Mouse (Mus musculus): ENCODE results near the gene Sept8.

The Sept8 gene

DNA sequence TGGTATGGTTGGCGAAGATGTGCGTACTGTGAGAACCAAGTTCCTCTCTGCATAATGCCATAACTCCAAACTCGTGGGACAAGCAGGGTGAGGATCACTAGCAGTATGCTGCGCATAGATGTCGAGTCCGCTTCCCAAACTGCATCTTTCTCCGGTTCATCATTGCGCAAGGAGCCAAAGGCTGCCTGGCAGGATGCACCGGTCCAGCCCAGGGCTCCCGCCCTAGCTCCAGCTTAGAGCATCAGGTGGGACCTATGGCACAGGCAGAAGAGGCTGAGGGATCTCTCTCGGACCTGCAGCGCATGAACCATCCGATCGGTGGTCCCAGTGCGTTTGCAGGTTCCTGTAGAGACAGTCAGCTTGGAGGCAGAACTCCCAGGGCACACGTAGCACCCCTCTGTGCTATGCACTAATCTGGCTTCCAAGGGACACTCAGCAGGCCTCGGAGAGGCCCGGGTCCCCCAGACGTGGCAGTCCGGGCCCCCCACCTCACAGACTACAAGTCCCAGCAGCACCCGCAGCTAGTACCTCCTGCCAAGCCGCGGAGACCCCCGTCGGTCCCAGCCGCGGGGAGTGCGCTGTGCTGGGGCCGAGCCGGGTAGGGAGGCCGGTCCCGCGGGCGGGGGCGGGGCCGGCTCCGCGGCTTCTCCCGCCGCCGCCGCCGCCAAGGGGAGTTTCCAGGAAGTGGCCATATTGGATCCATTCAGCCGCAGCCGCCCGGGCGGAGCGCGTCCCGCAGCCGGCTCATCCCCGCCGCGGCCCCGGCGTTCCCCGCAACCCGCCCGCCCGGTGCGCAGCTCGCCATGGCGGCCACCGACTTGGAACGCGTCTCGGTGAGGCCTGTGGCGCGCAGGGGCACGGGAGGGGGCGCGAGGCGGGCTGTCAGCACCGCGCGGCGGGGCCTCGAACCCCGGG is at the start of gene Sept8:
Gene Sept8 (plus strand): TSS at position 51 of the 915 bp plus-strand sequence.
- DNase-seq: peak; percentile 72

DNA sequence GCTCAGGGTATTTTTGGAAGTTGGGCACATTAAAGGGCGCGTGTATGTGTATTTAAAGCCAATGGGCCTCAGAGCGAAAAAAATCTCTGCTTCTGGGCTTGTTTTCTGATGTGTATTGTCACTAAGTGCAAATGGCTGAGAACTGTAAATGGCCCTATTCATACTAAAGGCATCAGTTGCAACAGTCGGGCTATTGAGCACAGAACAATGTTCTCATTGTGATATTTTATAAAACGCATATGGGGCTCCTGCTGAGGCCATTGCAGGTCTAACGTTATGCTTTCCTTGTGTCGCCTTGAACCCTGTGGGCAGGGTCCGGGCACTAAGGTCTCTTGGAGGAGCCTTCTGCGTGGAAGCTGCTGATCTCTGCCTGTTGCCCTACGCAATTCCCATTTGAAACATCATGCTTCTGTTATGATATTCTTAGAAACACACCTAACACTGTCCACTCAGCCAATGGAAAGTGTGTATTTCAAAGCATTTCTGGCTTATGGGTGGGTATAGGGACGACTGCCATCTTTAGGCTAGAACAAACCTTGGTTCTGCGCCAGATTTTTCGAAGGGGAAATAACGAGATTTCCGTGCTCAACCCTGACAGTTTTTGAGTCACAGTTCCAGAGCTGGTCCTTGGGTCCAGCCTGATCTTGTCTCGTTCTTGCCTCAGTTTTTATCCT is 49.6 kb upstream of the Sept8 start:
- no peak for DNase-seq

DNA sequence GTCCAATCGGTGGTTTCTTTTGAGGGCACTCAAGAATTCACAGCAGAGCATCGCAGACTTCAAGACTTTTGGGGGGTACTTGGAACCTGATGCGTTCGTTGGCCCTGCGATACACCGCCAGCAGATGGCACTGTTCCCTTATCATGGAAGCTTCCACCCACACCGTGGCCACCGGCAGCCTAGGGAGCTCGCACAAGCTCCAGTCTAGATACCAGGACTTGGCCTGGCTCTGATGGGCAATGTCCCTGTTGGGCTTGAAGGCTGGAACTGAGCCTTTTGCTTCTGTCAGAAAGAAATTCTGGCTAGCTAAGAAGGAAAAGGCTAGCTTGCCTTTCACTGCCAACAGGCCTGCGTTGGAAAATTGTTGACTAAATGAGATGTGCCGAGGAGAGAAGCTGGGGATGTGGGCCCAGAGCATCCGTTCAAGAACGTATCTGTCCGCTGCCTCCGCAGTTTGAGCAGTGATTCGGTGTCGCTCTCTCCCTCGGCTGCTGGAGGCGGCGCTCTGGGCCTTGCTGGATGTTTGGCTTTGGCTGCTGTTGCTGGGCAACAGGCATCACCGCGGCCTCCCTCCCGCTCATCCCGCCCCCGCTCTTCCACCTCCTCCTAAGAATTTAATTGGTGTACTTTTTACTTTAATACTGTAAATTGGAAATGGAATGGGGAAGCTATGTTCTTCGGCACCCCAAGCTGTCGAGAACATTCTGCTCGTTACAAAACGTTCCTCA is 48.9 kb upstream of the Sept8 start, which contains the start of gene Gm9837:
Gene Gm9837 (minus strand): TSS at position 512 of the 728 bp plus-strand sequence.
- peak; percentile 90 for DNase-seq

DNA sequence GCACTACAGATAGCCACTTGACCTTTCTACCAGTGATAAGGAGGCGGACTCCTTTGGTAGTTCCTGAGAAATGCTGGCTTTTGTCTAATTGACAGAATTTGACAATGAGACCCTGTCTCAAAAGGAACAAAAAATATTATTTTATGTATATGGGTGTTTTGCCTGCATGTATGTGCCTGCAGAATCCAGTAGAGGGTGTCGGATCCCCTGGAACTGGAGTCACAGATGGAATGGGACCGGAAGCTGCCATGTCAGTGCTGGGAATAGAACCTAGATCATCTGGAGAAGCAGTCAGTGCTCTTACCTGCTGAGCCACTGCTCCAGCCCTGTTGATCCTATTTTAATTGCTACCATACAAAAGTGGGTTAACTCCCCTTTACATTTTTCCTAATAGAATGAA is 46.3 kb upstream of the Sept8 start:
- no peak for DNase-seq

DNA sequence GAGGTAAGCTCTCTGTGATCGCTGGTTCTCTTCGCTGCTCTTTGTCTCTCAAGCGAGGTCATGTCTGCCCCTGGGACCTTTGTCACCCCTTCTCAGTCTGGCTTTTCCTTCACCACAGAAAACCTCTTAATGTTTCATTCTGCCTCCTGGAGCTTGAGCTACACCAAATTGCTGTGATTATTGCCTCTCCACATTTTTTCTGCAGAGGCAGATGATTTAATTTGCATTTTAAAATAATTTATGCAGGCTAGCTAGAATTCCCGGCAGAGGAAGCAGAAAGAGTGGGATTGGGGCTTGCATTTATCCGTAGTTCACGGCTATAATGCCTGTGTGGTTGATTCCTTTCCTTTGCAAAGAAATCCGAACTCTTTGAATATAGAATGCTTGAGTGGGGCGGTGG is 43.4 kb upstream of the Sept8 start:
- DNase-seq: no peak

DNA sequence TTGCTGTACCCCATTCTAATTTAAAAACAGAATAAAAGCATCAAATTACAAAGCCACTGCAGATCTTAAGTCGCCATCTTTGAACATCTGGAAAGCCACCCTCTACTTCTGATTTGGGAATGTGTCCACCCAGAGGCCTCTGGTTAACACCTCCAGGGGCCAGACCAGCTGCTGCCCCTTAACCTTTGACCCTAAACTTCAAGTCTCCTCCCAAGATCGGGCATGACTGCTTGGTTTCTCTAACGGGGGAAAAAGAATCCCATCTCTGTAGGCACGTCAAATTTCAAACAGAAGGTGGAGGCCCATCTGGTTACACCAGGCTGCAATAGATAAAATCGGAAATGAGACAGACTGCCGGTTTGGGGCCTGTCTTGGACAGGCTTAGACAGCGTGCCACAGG is 41.2 kb upstream of the Sept8 start:
- DNase-seq: no peak

DNA sequence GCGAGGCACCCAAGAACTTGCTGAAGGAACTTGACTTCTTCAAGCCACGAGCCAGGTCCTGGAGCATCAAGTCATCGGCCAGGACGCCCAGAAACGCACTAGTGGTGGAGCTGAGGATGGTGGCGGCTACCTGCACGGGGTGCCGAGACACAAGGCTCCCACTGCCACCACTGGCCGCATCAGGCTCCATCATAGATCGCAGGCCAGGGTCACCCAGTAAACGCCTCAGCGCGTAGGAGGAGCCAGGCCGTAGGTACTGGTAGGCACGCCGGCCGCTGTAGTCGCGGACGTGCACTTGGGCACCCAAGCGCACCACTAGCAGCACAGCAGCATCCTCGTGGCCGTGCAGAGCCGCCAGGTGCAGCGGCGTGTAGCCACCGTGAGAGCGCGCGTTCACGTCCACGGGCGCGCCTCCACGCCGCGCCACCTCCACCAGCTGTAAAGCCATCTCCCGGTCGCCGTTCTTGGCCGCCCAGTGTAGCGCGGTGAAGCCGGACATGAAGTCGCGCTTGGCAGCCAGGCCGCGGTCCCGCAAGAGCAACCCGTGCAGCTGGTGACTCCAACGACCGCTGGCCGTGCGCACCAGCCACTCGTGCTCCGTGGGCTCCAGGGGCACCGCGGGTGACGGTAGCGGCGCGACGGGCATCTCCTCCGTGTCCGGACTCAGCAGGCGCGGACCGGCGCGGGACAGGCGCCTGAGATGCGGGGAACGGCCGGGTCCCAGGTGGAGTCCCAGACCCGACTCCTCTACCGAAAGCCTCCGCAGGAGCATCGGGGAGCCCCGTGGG is 40.5 kb upstream of the Sept8 start:
- peak; percentile 21 for DNase-seq

DNA sequence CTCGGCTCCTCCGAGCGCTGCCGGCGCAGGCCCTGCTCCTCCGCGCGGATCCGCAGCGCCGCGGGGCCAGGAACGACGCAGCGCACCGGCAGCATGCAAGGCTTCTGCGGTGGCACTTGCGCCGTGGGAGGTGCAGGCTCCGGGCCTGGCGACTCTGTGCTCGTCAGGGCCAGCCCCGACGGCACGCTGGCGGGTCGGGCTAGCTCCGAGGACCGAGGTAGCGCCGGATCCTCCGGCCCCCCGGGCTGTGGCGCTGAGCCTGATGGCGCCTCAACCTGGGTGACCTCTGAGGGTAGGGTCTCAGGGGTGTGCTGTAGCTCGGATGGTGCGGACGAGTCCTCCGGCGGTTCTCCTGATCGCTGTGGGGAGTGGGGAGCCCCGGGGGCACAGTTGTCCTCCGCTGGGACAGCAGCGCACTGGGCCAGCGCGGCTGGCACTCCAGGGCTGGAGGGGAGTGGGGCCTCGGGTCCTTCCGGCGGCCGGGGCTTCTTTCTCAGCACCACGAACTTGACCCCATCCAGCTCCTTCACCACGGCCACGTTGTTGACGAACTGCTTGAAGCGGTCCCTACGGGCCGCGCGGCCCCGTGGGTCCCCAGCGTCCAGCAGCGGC is 39.8 kb upstream of the Sept8 start:
- DNase-seq: peak; percentile 38

DNA sequence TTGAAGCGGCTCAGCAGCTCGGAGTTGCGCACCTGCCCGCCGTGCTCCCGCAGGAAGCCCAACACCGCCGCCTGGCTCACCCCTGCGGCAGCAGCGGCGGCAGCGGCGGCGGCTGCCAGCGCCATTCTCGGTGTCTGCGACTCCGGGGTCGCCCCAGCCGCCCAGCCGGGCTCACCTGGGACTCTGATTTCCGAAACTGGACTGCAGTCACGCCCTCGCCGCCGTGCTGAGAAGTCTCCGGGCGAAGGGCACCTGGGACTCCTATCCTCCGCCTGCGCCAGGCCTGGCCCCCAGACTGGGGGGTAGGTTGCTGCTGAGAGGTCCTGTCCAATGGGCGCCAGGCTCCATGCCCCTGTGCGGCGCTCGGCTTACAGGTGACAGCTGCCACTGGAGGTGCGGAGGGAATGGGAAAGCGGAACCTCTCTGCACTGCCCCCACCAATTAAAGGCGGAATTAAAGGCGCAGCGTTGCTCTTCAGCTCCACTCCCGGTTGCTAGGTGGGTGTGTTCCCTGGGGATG is 39.2 kb upstream of the Sept8 start, which contains the start of the genes Gm9945 and Sowaha:
Gene Gm9945 (plus strand): TSS at position 384 of the 519 bp plus-strand sequence.
Gene Sowaha (minus strand): TSS at position 492 of the 519 bp plus-strand sequence.
- DNase-seq: peak; percentile 74

DNA sequence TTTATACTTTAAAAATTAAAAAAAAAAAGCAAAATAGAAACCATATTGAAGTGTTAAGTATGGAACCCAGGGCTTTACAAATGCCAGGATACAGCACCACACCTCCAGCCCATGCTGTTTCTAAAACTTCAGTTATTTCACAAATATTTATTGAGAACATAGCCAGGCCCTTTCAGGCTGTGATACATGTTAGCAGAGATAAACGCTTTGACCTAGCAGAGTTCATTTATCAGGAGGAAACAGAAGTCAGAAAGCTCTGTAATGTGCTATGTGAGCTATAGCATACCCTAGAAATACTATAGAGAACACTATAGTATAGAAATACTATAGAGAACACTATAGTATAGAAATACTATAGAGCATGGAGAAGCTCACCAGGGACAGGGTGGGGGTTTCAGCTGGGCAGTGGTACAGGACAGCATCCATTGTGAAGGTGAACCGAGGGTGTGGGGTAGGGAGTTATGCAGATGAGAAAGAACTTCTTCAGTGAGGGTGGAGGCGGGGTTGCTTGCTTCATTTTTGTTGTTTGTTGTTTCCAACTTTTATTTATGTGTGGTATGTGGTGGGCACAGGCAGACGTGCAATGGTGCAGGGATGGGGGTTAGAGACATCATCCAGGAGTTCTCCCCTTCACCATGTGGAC is 37.8 kb upstream of the Sept8 start:
- no peak for DNase-seq

DNA sequence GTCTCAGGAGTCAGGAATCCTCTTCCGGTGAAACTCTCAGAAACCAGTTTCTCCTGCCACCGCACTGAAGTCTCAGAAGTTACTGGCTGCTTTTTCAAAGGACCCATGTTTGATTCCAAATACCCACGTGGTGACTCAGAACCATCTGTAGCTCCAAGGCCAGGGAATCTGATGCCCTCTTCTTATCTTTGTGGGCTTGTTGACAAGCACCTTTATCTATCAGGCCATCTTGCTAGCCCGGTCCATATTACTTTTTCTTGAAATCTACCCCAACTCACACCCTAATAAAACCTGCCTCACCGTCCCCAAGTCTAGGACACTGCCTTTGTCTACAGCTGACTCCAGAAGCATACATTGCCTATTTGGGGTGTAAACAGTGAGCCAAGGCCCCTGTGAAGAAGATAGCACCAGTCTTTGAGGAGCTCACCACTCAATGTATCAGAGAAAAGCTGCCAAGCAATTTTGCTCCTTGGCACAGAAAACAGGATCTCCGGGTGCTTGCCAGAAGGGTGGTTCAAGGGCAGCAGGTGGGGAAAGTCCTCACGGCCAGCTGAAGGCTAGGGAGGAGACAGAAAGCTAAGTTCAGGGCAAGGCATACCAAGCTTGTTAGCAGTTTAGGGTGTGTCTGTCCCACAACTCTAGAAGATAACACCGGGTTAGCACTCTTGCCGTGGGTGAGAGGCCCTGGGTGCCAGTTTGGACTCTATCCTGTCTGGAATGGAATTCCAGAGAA is 35.7 kb upstream of the Sept8 start:
- DNase-seq: no peak

DNA sequence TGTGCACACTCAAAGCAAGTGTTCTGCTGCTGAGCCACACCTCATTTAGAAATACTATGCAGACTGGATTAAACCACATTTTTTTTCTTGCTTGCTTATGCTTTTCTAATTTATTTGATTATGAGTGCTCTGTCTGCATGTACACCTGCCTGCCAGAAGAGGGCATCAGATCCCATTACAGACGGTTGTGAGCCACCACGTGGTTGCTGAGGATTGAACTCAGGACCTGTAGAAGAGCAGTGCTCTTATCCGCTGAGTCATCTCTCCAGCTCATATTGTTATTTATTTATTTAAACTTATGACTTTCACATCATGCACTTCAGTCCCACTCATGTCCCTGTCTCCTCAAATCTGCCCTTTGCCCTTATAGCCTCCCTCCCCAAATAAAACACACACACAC is 33.3 kb upstream of the Sept8 start:
- no peak for DNase-seq

DNA sequence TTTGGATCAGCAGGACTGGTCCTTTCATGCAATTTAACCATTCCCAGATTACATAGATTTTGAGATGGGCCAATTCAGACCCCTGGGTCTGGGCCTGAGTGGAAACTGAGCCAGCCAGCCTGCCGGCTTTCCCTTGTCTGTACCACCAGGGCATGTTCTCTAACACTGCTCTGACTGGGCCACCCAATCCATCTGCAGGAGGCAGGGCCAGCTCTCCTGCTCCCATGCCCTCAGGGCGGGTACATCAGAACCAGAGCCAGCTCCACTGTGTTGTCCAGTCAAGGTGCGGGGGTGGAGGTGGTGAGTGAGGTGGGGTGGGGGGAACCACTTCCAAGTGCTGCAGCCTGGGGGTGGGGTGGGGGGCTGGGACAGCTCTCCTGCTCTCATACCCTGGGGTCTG is 32.7 kb upstream of the Sept8 start:
- DNase-seq: no peak

DNA sequence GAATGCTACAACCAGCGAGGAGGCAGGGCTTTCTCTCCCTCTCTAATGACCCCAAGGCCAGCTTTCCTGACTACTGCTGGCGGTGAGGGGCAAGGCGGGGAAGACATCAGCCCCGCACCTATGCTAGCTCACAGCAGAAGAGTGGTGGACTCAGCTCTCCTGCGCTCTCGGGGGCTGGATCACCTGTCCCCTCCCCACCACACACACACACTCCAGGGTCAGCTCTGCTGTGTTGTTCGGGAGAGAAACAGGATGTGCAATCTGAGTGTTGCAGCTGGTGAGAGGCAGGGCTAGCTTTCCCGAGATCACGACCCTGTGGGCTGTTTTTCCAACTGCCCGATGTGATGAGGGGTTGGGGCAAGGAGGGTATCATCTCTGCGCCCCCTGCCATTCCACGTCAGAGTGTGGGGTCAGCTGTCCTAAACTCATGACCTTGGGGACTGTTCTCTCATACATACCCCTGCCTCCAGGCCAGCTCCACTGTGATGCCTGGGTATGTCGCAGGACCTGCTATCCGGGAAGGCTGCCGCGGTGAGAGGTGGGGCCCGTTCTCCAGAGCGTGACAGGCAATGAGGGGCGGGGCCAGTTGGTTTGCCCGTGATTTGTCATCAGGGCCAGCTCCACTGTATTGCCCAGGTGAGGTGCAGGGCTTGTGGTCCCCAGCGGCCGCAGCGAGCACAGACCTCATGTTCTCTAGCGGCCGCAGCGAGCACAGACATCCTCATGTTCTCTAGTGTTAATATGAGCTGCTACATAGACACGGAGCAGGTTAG is 32.0 kb upstream of the Sept8 start:
- DNase-seq: peak; percentile 46

DNA sequence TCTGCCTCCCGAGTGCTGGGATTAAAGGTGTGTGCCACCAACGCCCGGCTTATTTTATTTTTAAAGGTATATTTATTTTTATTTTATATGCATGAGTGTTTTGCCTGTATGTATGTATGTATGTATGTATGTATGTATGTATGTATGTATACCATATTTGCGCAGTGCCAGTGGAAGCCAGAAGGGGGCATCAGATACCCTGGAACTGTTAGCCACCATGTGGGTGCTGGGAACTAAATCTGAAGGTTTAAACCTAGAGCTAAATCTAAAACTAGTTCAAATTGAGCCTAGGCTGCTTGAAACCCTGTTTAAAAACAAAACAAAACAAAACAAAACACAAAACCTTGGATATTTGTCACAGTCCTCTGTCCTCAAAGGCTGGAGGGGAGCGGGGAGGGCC is 30.1 kb upstream of the Sept8 start:
- DNase-seq: no peak

DNA sequence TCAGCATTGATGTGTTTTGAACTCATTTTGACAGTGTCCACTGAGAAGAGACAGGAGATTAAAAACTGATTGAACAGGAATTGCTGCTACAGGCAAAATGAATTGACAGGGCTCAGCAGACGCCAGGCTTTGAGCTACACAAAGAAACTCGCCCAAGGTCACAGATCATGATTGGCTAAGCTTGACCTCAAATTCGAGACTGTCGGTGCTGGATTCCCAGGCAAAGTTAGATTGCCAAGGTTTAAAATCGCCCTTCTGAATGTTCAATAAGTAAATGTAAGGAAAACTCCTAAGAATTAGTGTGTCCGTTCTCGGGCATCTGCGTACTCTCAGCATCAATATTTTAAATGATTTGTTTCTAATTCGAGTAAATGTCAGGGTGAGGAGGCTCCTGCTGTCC is 29.6 kb upstream of the Sept8 start:
- no peak for DNase-seq

DNA sequence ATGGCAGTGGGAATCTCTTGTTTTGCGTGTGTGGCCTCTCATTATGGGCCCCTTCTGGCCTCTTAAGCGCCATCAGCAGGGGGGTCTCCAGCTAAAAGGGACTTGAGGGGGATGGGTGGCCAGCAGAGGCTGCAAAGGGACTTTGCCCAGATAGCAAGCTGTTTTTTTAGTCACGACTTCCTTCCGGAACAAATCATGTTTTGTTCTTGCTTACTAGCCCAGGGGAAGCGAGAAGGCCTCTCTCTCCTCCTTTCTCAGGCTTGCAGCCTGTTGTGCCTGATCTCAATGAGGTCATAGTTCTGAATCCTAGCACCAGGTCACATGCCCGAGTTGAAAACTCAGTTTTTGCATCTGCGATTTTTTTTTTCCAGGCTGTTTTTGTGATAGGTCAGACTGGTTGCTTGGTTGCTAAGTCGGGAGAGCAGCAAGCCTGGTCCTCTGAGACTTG is 27.1 kb upstream of the Sept8 start:
- DNase-seq: no peak

DNA sequence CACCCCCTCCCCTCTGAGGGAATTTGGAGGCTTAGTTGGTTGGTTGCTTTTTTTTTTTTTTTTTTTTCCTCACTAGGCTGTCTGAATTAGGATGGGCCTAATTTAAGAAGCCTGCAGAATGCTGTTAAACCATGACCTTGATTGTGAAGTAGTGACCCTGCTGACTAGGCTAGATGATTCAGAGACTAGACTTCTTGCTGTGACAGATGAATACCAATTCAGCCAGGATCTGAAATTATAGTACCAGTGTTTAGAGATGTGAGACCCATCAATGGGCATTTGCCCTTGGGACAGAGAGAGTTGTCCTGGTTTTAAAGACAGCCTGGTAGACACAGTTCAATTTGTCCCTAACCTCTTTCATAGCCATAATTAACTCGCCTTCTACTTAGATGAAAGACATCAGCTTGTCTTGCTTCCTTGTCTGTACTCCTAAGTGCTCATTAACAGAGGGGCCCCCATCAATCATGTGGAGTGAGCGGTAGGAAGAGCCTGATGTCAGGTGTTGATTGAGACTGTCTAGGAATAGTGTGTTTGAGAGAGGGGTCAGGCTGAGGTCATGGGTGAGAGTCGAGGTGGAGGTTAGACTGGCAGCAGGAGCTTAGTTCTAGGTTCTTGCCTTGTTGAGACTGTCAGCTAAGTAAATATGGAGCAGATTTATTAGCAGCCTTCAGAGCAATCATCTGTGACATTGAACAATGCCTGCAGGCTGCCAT is 25.7 kb upstream of the Sept8 start:
- DNase-seq: no peak

DNA sequence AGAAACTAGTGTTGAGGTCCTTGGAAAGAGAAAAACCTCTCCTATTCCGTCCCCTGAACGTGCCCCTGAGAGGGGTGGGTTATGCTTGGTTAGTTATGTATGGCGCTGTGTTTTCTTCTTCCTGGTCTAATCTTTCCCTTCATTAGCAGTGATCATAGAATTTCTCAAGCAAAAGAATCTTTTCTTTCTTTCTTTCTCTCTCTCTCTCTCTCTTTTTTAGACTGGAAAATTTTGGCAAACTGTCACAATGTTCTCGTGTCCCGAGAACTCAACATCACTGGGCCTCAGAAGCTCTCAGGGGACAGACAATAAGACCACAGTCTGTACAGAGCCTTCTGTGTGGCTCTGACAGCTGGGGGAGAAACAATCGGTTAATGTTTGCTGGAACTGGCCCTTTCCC is 23.6 kb upstream of the Sept8 start:
- DNase-seq: no peak
